Mouse (Mus musculus) right cerebral cortex, postnatal 4 days (tissue): ENCODE measurements at regions not wholly inside any gene's neighbourhood (a gene's known extent, or its start where the extent isn't known, plus 50 kb on each side); places are given as distances from the start of the nearest gene placed in this dataset.

Source experiments
- DNase-seq: peaks from one replicate; pipeline ENCODE4 v3.0.0-alpha.2; 2022

GRCm38 (mm10) chr15:31087607-31088006 is 136.5 kb upstream of the Dap start:
- peak; percentile 32 for DNase-seq

DNA sequence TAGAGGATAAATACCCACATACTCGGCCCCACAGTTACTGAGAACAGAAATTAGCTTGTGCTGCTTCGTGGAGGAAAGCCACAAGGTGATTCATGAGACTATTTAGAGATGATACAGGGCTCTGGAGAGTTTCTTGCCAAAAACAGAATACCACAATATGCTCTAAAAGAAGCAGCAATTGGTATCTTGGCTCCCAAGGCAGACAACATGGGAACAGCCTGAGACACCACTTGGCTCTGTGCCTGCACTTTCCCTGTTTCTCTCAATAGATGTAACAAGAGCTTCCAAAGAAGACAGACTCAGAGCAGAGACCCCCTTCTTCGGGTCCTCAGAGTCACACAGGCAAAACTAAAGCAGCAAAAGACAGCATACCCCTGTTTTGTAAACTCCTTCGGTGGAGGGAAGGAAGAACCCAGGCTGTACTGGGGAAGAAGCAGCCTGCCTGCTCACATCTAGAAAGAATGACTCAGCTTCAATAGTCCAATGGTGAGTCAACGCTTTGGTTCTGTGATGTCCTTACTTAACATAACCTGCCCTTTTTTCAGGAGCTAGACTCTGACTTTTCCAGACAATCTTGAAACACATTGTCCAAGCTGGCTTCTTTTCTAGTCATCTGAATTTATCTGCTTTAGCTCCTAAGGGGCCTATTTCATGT is 132.1 kb upstream of the Dap start:
- DNase-seq, result peak; percentile 83

DNA sequence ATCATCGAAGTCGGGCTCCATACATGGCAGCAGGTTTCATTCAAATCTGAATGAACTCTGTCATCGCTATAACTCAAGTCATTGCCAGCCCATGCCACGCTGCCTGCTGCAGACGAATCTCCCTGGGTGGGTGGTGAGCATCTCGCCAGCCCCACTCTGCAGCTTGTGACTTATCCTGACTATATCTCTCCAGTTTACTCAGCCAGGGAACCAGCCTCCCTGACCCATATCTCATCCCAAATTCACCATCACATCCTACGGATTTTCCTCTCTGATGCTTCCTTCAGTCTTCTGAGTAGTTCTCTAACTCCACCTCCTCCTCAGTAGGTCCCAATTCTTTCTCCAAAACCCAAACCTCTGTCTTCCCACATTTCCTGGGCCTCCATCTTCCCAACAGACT is 127.9 kb upstream of the Dap start:
- DNase-seq, result no peak

DNA sequence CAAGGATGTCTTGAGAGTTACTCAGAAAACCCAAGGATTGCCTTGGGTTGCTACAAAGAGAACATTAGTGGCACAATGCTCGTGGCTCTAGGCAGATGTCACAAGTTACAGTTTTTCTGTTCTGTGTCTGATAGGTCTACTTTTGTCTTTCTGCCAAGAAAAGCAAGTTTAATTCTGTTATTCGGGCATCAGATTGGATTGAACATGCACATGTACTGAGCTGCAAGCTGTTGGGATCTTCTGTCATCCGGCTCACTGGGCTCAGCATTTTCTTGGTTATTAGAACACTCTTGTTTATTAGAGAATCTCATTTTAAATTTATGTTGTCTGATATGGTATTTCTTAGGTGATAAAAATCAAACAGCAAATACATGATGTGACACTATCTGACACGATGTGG is 126.8 kb upstream of the Dap start:
- DNase-seq, result no peak

DNA sequence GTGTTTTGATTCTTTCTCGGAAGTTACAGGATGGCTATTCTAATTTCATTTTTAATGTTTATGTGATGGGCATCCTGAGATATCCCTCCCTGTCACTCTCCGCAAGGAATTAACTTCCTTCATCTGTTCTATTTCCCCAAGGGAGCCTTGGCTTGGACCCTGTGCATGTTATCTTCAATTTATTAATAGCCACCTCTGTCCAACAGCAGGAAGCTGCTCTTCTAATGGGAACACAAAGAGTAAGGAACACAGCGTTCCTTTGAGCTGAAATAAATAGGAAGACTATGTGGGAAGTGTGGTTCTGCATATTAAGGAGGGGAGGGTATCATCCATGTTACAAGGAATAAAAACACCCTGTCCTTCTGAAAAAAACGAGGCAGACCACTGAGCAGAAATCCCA is 119.4 kb upstream of the Dap start:
- no peak for DNase-seq

DNA sequence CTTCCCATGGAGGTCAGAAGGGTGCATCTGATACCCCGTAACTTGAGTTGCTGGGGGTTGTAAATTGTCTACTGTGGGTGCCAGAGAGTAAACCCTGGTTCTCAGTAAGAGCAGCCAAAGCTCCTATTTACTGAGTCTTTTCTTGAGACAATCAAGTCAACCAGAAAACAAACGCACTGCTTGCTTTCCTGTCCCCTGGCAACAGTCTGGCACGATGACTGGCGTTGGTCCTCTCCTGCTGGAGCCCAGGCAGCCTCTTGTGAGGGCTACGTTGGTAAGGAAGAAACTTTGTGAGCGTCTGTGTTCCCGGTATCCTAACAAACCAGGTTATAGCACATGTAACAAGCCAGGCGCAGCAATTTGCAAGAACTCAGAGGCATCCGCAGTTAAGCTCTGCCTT is 117.2 kb upstream of the Dap start:
- no peak for DNase-seq

GRCm38 (mm10) chr15:31113216-31113615 is 110.9 kb upstream of the Dap start:
- DNase-seq, result no peak

DNA sequence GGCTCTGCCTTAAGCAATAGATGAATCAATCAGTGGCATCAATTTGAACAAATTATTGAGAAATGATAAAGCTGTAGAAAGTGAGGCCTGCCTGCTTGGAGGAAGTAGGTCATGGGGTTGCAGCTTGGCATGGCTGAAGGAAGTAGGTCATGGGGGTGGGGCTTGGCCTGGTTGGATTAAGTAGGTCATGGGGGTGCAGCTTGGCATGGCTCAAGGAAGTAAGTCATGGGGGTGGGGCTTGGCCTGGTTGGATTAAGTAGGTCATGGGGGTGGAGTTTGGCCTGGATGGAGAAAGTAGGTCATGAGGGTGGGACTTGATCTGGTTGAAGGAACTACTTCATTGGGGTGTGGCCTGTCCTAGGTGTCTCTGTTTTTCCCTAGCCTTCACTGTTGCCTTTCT is 106.8 kb upstream of the Dap start:
- DNase-seq, result no peak

GRCm38 (mm10) chr15:31120147-31120546 is 104.0 kb upstream of the Dap start:
- DNase-seq, result no peak

GRCm38 (mm10) chr15:31125784-31126183 is 98.3 kb upstream of the Dap start:
- DNase-seq, result no peak

- no peak for DNase-seq
Observed at GRCm38 (mm10) chr15:31126999-31127398, 97.1 kb upstream of the Dap start.

DNA sequence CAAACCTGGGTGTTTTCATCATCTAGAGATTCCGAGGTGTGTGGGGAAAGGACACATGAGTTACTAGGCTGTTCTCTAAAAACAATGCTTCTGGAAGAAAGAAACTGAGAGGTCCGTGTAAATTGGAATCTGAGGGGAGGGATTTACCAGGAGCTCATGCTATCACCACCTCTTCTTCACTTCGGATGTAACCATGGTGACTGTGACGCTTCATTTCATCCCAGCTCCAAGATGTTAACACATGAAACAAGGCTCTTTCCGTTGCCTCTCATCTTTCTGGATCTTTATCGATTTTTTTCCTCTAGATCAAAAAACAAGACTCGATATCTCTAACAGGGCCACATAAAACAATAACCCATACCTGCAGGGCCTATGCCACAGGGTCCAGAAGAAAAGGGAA is 89.2 kb upstream of the Dap start:
- no peak for DNase-seq

GRCm38 (mm10) chr15:31138637-31139036 is 85.5 kb upstream of the Dap start:
- DNase-seq, result no peak

- DNase-seq, result no peak
Observed at GRCm38 (mm10) chr15:31141750-31142149, 82.4 kb upstream of the Dap start.

DNA sequence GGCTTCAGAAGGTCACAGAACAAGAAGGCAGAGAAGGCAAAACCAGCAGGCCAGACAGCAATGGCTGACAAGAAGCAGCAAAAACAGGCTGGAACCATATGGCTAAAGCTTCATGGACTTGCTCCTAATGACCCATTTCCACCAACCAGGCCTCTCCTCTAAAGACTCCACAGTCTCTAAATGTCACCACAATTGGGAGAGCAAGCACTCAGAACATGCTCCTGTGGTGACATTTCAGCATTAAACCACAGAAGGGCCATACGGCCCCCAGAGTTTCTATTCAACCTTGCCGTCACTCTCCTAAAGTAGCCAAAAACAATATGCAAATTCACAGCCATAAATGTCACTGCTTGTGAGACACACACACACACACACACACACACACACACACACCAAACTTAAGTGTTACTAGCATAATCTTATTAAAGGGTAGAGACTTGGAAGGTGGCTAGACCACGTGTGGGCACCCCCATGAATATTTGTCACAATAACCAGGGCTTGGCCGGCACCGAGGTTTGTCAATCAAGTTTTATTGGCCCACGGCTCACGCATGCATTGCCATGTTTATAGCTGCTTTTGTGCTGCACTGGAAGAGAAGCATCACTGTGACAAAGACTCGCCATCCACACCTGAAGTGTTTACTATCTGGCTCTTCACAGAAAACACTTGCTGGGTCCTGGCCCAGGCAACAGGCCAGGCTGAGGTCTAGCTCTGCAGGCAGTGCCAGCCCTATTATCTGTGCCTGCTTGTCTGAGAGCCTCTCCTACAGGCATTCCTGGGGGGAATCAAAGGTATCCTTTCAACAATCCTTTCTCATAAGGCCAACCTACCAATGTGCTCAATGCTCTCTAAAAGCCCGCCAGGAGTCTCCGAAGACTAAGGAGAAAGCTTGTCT is 75.6 kb upstream of the Dap start:
- no peak for DNase-seq

DNA sequence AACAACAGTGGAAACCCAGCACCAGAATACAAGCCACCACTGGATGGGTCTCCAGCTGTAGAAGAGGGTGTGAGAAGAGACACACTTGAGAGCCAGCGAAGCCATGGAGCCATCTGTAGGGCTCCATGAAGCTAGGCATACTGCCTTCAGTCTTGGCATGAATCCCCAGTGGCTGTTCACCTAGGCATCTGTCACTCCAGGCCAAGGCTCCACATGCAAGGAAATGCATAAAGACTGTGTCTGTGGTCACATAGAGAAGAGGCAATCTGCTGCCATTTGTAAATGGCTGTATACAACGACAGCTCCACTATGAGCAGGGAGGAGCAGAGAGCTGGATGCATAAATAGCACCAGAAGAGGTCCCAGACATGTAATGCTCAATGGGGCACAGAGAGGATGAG is 74.3 kb upstream of the Dap start:
- DNase-seq, result no peak

DNA sequence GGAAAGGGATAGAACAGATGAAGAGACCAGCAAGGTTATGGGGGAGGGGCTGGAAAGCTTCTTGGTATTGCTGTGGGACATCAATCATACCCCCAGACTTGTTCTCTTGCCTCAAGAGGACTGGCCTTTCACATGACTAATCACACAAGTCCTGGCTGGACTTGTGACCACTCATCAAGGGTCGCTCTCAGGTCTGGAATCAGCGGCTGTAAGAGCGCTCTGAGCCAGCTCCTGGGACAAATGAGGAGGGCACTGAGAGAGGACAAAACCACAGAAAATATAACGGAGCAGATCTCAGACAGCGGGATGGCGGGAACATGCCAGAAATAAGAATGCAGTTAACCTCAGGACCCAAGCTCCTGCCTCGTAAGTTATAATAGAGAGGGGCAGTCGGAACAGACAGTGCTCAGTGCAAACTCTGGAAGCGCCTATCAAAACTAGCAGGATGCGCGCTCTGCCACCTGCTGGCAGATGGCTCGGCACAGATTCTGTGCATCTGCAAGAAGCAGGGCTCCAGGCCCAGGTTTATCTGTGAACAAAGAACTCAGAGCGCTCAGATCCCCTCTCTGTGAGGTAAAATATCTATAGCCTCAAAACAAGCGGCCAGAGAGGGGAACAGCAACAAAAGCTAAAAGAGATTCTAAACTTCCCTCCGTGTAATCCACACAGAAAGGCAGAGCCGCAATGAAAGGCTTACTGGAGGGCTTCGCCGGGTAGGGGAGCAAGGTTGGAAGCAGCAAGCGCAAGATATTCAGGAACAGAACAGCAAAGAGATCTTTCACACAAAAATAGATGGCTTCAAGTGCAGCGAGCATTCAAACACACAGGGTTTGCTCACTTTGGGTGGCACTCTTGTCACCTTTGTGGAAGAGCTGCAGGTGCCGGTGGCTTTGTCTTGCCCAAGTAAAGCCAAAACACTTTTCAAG is 73.3 kb upstream of the Dap start:
- peak; percentile 74 for DNase-seq

DNA sequence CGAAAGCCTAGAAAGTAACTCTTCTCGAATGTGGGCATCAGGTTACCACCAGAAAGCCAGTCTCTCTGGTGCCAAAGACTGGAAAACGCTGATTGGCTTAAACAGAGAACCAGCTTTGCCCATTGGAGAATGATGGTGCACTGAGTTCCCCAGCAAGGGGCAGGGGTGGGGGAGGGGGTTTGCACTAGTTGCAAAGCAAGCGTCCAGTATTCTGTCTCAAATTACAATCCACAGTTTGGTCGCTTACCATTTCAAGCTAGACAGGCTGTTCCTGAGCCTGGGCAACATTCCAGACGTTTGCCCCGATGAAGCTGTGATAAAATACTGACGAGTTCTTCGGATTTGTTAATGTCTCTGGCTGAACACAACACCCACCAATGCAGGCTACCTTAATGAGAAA is 69.0 kb upstream of the Dap start:
- DNase-seq, result no peak

DNA sequence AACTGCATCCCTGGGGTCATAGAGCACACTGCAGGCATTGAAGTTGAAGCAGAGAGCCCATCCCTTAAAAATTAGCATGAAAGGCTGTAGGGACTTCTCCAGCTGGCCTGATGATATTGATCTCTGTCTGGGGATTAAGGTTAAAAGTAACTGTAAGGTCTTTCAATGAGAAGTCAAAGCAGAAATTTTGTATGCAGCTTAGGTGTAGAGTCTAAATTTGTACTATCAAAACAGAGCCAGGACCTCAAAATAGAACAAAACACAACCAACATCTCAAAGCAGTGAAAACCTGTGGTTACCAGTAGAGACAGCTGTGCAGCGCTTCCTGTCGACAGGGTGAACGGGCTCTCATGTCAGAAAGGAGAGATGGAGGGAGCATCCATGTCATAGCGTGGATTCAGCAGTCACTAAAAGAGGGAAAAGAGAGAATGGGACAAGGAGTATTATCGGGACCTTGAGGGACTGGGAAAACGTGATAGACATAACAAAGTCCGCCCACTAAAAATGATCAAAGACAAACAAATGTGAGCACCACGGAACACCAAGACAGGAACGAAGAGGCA is 57.5 kb upstream of the Dap start:
- no peak for DNase-seq

- no peak for DNase-seq
Observed at GRCm38 (mm10) chr15:31167506-31167905, 56.6 kb upstream of the Dap start.

- no peak for DNase-seq
Observed at GRCm38 (mm10) chr15:31168191-31168590, 55.9 kb upstream of the Dap start.

- DNase-seq, result no peak
Observed at GRCm38 (mm10) chr15:31173309-31174115, 50.6 kb upstream of the Dap start.
